Mouse (Mus musculus): ENCODE results near the gene Pigq.

- TF ChIP-seq CTCF (IDR thresholded peaks at IDR 0.05; ENCODE audit: control insufficient read depth, insufficient read depth, insufficient replicate concordance, low read depth, low read length): no peak
- no peak for TF ChIP-seq POLR2A (IDR thresholded peaks at IDR 0.05; ENCODE audit: control insufficient read depth, low read depth, low read length)
Measured at GRCm38 (mm10) chr17:25946349-25946748, 1.6 kb upstream of the Pigq start.
